In the genomic region with DNA sequence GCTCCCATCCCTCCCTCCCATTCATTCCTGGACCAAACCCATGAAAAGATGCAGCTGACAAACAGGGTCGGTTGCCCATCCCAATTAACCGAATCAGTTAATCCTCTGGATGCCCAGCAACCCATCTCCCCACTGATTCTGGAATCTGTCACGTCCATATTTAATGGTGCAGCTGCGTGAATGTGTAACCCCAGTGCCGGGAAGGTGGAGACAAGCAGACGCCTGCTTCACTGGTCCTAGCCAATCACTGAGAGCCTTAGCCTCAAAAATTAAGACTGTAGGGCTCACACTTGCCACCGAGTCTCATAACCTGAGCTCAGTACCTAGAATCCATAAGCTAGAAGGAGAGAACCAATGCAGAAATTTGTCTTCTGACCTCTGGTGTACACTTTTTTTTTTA, we compare ENCODE assay signal across 25 mouse cellular contexts. TPM values are rescaled to one million over a fixed set of nuclear protein-coding genes. Genes with fewer than 3 reads are reported as not detected.
"Had no signal": no experiment of that assay in that cellular context is flagged by ENCODE, and none has a peak within 500 bp of the region (broad histone marks: within the 10 kb centered on the region; RNA-seq: fewer than 3 reads in every experiment).

No protein-coding gene starts in this region.

- DNase-seq: gastrocnemius, postnatal 14 days; gastrocnemius, postnatal 36 days; heart, postnatal 14 days; heart, postnatal 36 days; kidney, adult 8-10 months; kidney, postnatal 10 days; kidney, postnatal 25 days; left cerebral cortex, postnatal 4 days had no signal

- H3K9me3 ChIP-seq: heart, embryonic 13.5 days; heart, embryonic 15.5 days; hindbrain, embryonic 13.5 days; hindbrain, embryonic 15.5 days; intestine, embryonic 15.5 days; limb, embryonic 13.5 days; limb, embryonic 15.5 days had no signal

- H3K27me3 ChIP-seq: heart, embryonic 13.5 days; heart, embryonic 15.5 days; hindbrain, embryonic 13.5 days; hindbrain, embryonic 15.5 days; intestine, embryonic 15.5 days; limb, embryonic 13.5 days; limb, embryonic 15.5 days had no signal

- H3K9ac ChIP-seq: heart, embryonic 13.5 days; heart, embryonic 15.5 days; hindbrain, embryonic 13.5 days; hindbrain, embryonic 15.5 days; intestine, embryonic 15.5 days; limb, embryonic 13.5 days; limb, embryonic 15.5 days had no signal

- H3K4me2 ChIP-seq: heart, embryonic 11.5 days; heart, embryonic 15.5 days; hindbrain, embryonic 13.5 days; intestine, embryonic 15.5 days; limb, embryonic 13.5 days; limb, embryonic 15.5 days had no signal

- H3K36me3 ChIP-seq: hindbrain, embryonic 15.5 days; intestine, embryonic 15.5 days had no signal

- ATAC-seq: hindbrain, postnatal 0 days; inflammation-experienced regulatory T-cells, adult 6 months; intestine, embryonic 15.5 days; intestine, postnatal 0 days had no signal

- H3K4me3 ChIP-seq: heart, adult 2 months; heart, embryonic 13.5 days; heart, embryonic 15.5 days; hindbrain, embryonic 13.5 days; hindbrain, embryonic 15.5 days; intestine, embryonic 15.5 days; layer of hippocampus, adult 2 months; left cerebral cortex, adult 2 months; limb, embryonic 13.5 days; limb, embryonic 15.5 days had no signal

- H3K27ac ChIP-seq: heart, adult 2 months; heart, embryonic 13.5 days; heart, embryonic 15.5 days; hindbrain, embryonic 13.5 days; hindbrain, embryonic 15.5 days; hindbrain, postnatal 0 days; intestine, embryonic 15.5 days; layer of hippocampus, adult 2 months; left cerebral cortex, adult 2 months; limb, embryonic 13.5 days; limb, embryonic 15.5 days had no signal

RNA-seq across cellular contexts. Expression of a gene that starts 17.7 kb away (rescaled TPM):
- total RNA-seq: hematopoietic stem cell, adult 5-6 weeks had no signal

RNA-seq across cellular contexts. Expression of a gene that starts 26.3 kb away (rescaled TPM):
- total RNA-seq: gastrocnemius, adult 8-10 months; gastrocnemius, postnatal 36 days; heart, postnatal 14 days; heart, postnatal 36 days had no signal

RNA-seq across cellular contexts. Expression of a gene that starts 32.9 kb away (rescaled TPM):
- total RNA-seq: gastrocnemius, postnatal 36 days; hematopoietic stem cell, adult 5-6 weeks had no signal
- polyA plus RNA-seq: heart, embryonic 11.5 days; kidney, embryonic 14.5 days had no signal
